Mouse (Mus musculus) myocyte (in vitro differentiated cells): Measurements from ENCODE around the gene Dennd1a.

Source experiments
- CEBPB ChIP-seq: IDR thresholded peaks from 2 replicates; pipeline ENCODE4 v1.6.1; 2011; ENCODE audit warnings: mild to moderate bottlenecking, moderate library complexity; ENCODE audit not compliant: poor library complexity, insufficient read depth, severe bottlenecking
- E2F4 ChIP-seq: IDR thresholded peaks from one replicate; pipeline ENCODE4 v1.6.1; 2011; ENCODE audit warnings: mild to moderate bottlenecking, control low read depth, moderate library complexity; ENCODE audit not compliant: insufficient read depth
- MAX ChIP-seq: IDR thresholded peaks from one replicate; pipeline ENCODE4 v1.6.1; 2011; ENCODE audit warnings: low read depth, mild to moderate bottlenecking, control low read depth
- MYOD1 ChIP-seq, 3 experiments: IDR thresholded peaks; one replicate each; pipeline ENCODE4 v1.6.1; 2011; ENCODE audit warnings: control low read depth in 2 of 3, low read depth in 2 of 3, mild to moderate bottlenecking in 2 of 3, moderate library complexity in 1 of 3; ENCODE audit not compliant: insufficient read length in 2 of 3, control insufficient read depth in 1 of 3
- MYOG ChIP-seq, 3 experiments: IDR thresholded peaks; one replicate each; pipeline ENCODE4 v1.6.1; 2011; ENCODE audit warnings: control low read depth in 2 of 3, low read depth in 2 of 3, mild to moderate bottlenecking in 2 of 3; ENCODE audit not compliant: insufficient read length in 2 of 3, control insufficient read depth in 1 of 3, insufficient read depth in 1 of 3
- POLR2A ChIP-seq: IDR thresholded peaks from one replicate; pipeline ENCODE4 v1.6.1; 2011; ENCODE audit warnings: low read depth, mild to moderate bottlenecking, control low read depth, moderate library complexity; ENCODE audit not compliant: insufficient read length
- POLR2AphosphoS2 ChIP-seq: IDR thresholded peaks from one replicate; pipeline ENCODE4 v1.6.1; 2011; ENCODE audit warnings: low read depth, control low read depth; ENCODE audit not compliant: insufficient read length
- REST ChIP-seq: IDR thresholded peaks from one replicate; pipeline ENCODE4 v1.6.1; 2011; ENCODE audit warnings: mild to moderate bottlenecking, control low read depth, moderate library complexity; ENCODE audit not compliant: insufficient read depth, insufficient read length
- SRF ChIP-seq: IDR thresholded peaks from one replicate; pipeline ENCODE4 v1.6.1; 2011; ENCODE audit warnings: low read depth; ENCODE audit not compliant: control insufficient read depth, insufficient read length
- TCF12 ChIP-seq: IDR thresholded peaks from one replicate; pipeline ENCODE4 v1.6.1; 2011; ENCODE audit warnings: mild to moderate bottlenecking, control low read depth; ENCODE audit not compliant: poor library complexity, insufficient read depth, severe bottlenecking
- TCF3 ChIP-seq: IDR thresholded peaks from one replicate; pipeline ENCODE4 v1.6.1; 2011; ENCODE audit warnings: low read depth, control low read depth; ENCODE audit not compliant: insufficient read length
- USF1 ChIP-seq: IDR thresholded peaks from one replicate; pipeline ENCODE4 v1.6.1; 2011; ENCODE audit warnings: low read depth, mild to moderate bottlenecking, control low read depth, moderate library complexity

GRCm38 (mm10) chr2:37749323-37749722 is 537.9 kb downstream of the Dennd1a start:
- TF ChIP-seq E2F4 = no peak
- TF ChIP-seq POLR2A = no peak
- no peak for TF ChIP-seq MYOD1 (IDR thresholded peaks at IDR 0.05; ENCODE audit: control insufficient read depth in 1 of 3, insufficient read length in 2 of 3, low read depth in 2 of 3)
- no peak for TF ChIP-seq MAX
- no peak for TF ChIP-seq SRF
- no peak for TF ChIP-seq REST
- TF ChIP-seq TCF12 = no peak
- no peak for TF ChIP-seq MYOG (IDR thresholded peaks at IDR 0.05; ENCODE audit: control insufficient read depth in 1 of 3, insufficient read depth in 1 of 3, insufficient read length in 2 of 3, low read depth in 2 of 3)
- TF ChIP-seq USF1 = no peak
- TF ChIP-seq CEBPB = no peak
- TF ChIP-seq TCF3 = no peak
- no peak for TF ChIP-seq POLR2AphosphoS2
